Mouse (Mus musculus): Measurements from ENCODE around the gene Pygm. TPM values are rescaled to one million over a fixed set of nuclear protein-coding genes. Genes with fewer than 3 reads are reported as not detected.

Gene Pygm
- polyA plus RNA-seq, 1 experiment from 2014 or later = 1.8 TPM

- ATAC-seq (ENCODE audit: insufficient number of reproducible peaks, low FRiP score, low TSS enrichment, low read depth) (no peak), DNase-seq (ENCODE audit: low spot score) (no peak)
- no peak overlapping the region for H3K9ac ChIP-seq (ENCODE audit: low read length)
- WGBS = 73% methylated on average over 10 of the region's 10 CpGs
- no peak overlapping the region for H3K4me2 ChIP-seq (ENCODE audit: low read depth, severe bottlenecking)
- no peaks in the 10 kb centered on the region for H3K27me3 ChIP-seq (ENCODE audit: control insufficient read depth, insufficient read depth, low read length)
- H3K9me3 ChIP-seq (ENCODE audit: control insufficient read depth, low read length) = no peaks in the 10 kb centered on the region
- H3K36me3 ChIP-seq (ENCODE audit: control insufficient read depth, insufficient read depth, low read length) = no peaks in the 10 kb centered on the region
- peaks cover 7% of the 10 kb centered on the region; the same call in 1 of the 2 replicates for H3K4me1 ChIP-seq (ENCODE audit: control insufficient read depth, insufficient read depth, low read length)
- no peak overlapping the region for H3K4me3 ChIP-seq (ENCODE audit: low read depth, low read length)
- H3K27ac ChIP-seq (replicated peaks; ENCODE audit: low read depth, low read length) = no peak overlapping the region
Observed at GRCm38 (mm10) chr19:6443016-6443415, 58.8 kb downstream of the Pygm start.

DNA sequence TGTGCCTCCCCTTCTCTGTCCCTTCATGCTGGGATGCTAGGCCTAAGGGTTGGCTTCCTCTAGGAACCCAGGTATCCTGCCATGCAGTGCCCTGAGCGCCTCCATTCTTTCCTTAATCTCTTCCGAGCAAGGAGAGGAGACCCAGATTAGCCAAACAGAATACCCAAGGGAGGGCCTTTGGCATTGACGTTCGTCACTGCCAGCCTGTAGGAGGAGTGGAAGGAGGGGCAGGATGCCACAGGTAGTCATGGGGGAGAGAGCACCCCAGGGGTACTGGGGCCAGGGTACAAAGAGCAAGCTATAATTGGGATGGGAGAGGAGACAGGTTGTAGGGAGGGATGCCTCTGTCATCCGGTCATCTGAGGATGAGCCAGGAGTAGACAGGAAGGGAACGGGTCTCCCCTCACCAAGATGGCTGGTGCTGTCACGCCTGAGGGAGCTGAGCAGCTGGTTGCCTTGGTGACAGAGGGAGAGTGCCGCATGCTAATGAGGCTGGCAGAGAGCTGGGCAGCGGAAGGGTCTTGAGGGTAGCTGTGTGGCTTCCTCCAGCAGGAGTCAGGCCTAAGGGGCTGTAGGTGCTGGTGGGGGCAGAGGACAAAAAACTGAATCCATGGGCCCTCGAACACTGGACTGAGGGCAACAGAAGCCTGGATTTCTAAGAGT, 61.7 kb downstream of the Pygm start:
- Histone ChIP-seq H3K27me3 (ENCODE audit: control insufficient read depth, insufficient read depth, low read length) (0 out of 2 replicates have a peak, but pooled peaks cover 3% of the 10 kb centered on the region), H3K27ac (replicated peaks; ENCODE audit: low read depth, low read length) (no peak overlapping the region), H3K9ac (ENCODE audit: low read length) (no peak overlapping the region), H3K36me3 (ENCODE audit: control insufficient read depth, insufficient read depth, low read length) (no peaks in the 10 kb centered on the region), H3K9me3 (ENCODE audit: control insufficient read depth, low read length) (no peaks in the 10 kb centered on the region), H3K4me1 (ENCODE audit: control insufficient read depth, insufficient read depth, low read length) (peaks cover 7% of the 10 kb centered on the region; the same call in 1 of the 2 replicates), H3K4me2 (ENCODE audit: low read depth, severe bottlenecking) (no peak overlapping the region; the same call in 1 of the 2 replicates), H3K4me3 (ENCODE audit: low read depth, low read length) (no peak overlapping the region)
- no peak for DNase-seq (ENCODE audit: low spot score)
- 37% methylated on average over 10 of the region's 10 CpGs for WGBS
- no peak for ATAC-seq (ENCODE audit: insufficient number of reproducible peaks, low FRiP score, low TSS enrichment, low read depth)

DNA sequence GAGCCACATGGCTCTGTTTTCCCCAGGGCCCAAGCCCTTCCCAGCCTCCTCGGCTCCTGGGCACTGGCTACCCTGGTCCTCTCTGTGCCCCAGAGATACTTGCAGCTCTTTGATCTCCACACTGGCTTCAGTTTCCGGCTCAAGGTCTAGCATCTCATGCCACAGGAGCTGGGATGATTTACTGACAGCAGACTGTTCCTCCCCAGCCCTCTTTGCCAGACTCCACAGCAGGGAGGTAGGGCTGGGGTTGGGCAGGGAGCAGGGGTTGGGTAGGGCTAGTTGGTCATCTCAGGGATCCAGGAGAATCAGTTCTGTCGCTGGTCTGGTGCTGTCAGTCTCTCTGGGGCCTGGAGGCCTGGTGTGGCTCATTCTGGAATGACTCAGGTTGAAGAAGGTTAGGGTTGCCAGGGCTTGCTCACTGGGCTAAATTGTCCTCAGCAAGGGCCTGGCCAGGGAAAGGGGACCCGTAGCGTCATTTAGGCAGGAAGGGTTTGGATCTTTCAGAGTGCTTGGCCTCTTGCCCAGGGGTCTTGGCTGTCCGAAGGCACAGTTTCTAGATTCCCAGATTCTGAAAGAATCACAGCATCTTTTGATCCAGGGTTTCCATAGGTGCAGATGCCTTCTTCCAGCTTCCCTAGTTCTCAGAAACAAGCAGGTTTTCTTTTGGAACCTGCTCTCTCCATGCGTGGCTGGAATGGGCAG, 62.7 kb downstream of the Pygm start:
- ATAC-seq (ENCODE audit: insufficient number of reproducible peaks, low FRiP score, low TSS enrichment, low read depth) (no peak), DNase-seq (ENCODE audit: low spot score) (no peak)
- Histone ChIP-seq H3K4me2 (ENCODE audit: low read depth, severe bottlenecking) (no peak overlapping the region), H3K4me3 (ENCODE audit: low read depth, low read length) (no peak overlapping the region), H3K4me1 (ENCODE audit: control insufficient read depth, insufficient read depth, low read length) (peaks cover 7% of the 10 kb centered on the region; the same call in 1 of the 2 replicates), H3K27me3 (ENCODE audit: control insufficient read depth, insufficient read depth, low read length) (0 out of 2 replicates have a peak, but pooled peaks cover 3% of the 10 kb centered on the region), H3K27ac (replicated peaks; ENCODE audit: low read depth, low read length) (no peak overlapping the region), H3K9ac (ENCODE audit: low read length) (no peak overlapping the region), H3K9me3 (ENCODE audit: control insufficient read depth, low read length) (no peaks in the 10 kb centered on the region), H3K36me3 (ENCODE audit: control insufficient read depth, insufficient read depth, low read length) (no peaks in the 10 kb centered on the region)
- 44% methylated on average over 7 of the region's 7 CpGs for WGBS

Small RNAs within 50 kb of the gene (microRNA-seq; reads per million reads assigned to microRNA genes)
- gene Mir6989 = not detected

Other genes with a start within 250 kb of the Pygm start
- not detected in 2 replicates for gene Batf2, start 243.4 kb upstream of the Pygm start, polyA plus RNA-seq (2014; fragmentation: Nextera tagmentation; extraction: Ambion mirVana)
- 66.8 and 68.0 TPM in 2 replicates for gene Arl2, start 242.9 kb upstream of the Pygm start, polyA plus RNA-seq (2014; fragmentation: Nextera tagmentation; extraction: Ambion mirVana)
- gene Majin, start 200.0 kb upstream of the Pygm start, polyA plus RNA-seq (2014; fragmentation: Nextera tagmentation; extraction: Ambion mirVana) = not detected in 2 replicates
- gene Gpha2, start 158.0 kb upstream of the Pygm start, polyA plus RNA-seq (2014; fragmentation: Nextera tagmentation; extraction: Ambion mirVana) = 2.0 and 2.4 TPM in 2 replicates
- 18.6 and 19.2 TPM in 2 replicates for gene Ppp2r5b, start 148.5 kb upstream of the Pygm start, polyA plus RNA-seq (2014; fragmentation: Nextera tagmentation; extraction: Ambion mirVana)
- gene Atg2a, start 142.7 kb upstream of the Pygm start, polyA plus RNA-seq (2014; fragmentation: Nextera tagmentation; extraction: Ambion mirVana) = 8.9 and 10.5 TPM in 2 replicates
- 56.1 and 59.3 TPM in 2 replicates for gene Ehd1, start 107.7 kb upstream of the Pygm start, polyA plus RNA-seq (2014; fragmentation: Nextera tagmentation; extraction: Ambion mirVana)
- gene Cdc42bpg, start 77.9 kb upstream of the Pygm start, polyA plus RNA-seq (2014; fragmentation: Nextera tagmentation; extraction: Ambion mirVana) = 0.54 and 0.69 TPM in 2 replicates
- gene Men1, start 49.4 kb upstream of the Pygm start, polyA plus RNA-seq (2014; fragmentation: Nextera tagmentation; extraction: Ambion mirVana) = 65.3 and 66.7 TPM in 2 replicates
- gene Map4k2, start 43.3 kb upstream of the Pygm start, polyA plus RNA-seq (2014; fragmentation: Nextera tagmentation; extraction: Ambion mirVana) = 6.8 and 7.3 TPM in 2 replicates
- 209 and 228 TPM in 2 replicates for gene Sf1, start 20.7 kb upstream of the Pygm start, polyA plus RNA-seq (2014; fragmentation: Nextera tagmentation; extraction: Ambion mirVana)
- 12.8 and 15.0 TPM in 2 replicates for gene Rasgrp2, start 14.9 kb downstream of the Pygm start, polyA plus RNA-seq (2014; fragmentation: Nextera tagmentation; extraction: Ambion mirVana)
- gene Nrxn2, start 34.3 kb downstream of the Pygm start, polyA plus RNA-seq (2014; fragmentation: Nextera tagmentation; extraction: Ambion mirVana) = 0.48 and 1.1 TPM in 2 replicates
- not detected in 2 replicates for gene Slc22a12, start 158.6 kb downstream of the Pygm start, polyA plus RNA-seq (2014; fragmentation: Nextera tagmentation; extraction: Ambion mirVana)

All from limb, embryonic 11.5 days (tissue).